Mouse (Mus musculus): ENCODE measurements at regions not wholly inside any gene's neighbourhood (a gene's known extent, or its start where the extent isn't known, plus 50 kb on each side); places are given as distances from the start of the nearest gene placed in this dataset.

- H3K36me3 ChIP-seq (replicated peaks) = no peaks in the 10 kb centered on the region
- no peak overlapping the region for H3K27ac ChIP-seq (replicated peaks)
- H3K9me3 ChIP-seq (replicated peaks) = no peaks in the 10 kb centered on the region
- 52% methylated on average over 1 of the region's 1 CpGs for WGBS (ENCODE audit: insufficient replicate concordance)
- H3K27me3 ChIP-seq = no peaks in the 10 kb centered on the region
- H3K4me3 ChIP-seq (replicated peaks) = no peak overlapping the region
- no peak overlapping the region for H3K9ac ChIP-seq
- no peaks in the 10 kb centered on the region for H3K4me1 ChIP-seq (replicated peaks)
- H3K4me2 ChIP-seq = no peak overlapping the region
- no peak for ATAC-seq (ENCODE audit: insufficient read depth)
Measured at GRCm38 (mm10) chr16:74984207-74984606, 572.6 kb upstream of the Robo2 start.

- WGBS (ENCODE audit: insufficient replicate concordance) = 61% methylated on average over 4 of the region's 4 CpGs
- no peak for ATAC-seq (ENCODE audit: insufficient read depth)
- Histone ChIP-seq H3K4me2 (no peak overlapping the region), H3K36me3 (replicated peaks) (no peaks in the 10 kb centered on the region), H3K27me3 (no peaks in the 10 kb centered on the region), H3K27ac (replicated peaks) (no peak overlapping the region), H3K4me1 (replicated peaks) (no peaks in the 10 kb centered on the region), H3K9ac (no peak overlapping the region), H3K9me3 (replicated peaks) (no peaks in the 10 kb centered on the region), H3K4me3 (replicated peaks) (no peak overlapping the region)
Measured at GRCm38 (mm10) chr16:74966099-74966498, 554.5 kb upstream of the Robo2 start.

- no peak overlapping the region for H3K4me3 ChIP-seq (replicated peaks)
- H3K27ac ChIP-seq (replicated peaks) = no peak overlapping the region
- ATAC-seq (ENCODE audit: insufficient read depth) = no peak
- no peaks in the 10 kb centered on the region for H3K36me3 ChIP-seq (replicated peaks)
- H3K27me3 ChIP-seq = no peaks in the 10 kb centered on the region
- H3K9ac ChIP-seq = no peak overlapping the region
- 69% methylated on average over 4 of the region's 4 CpGs for WGBS (ENCODE audit: insufficient replicate concordance)
- no peaks in the 10 kb centered on the region for H3K9me3 ChIP-seq (replicated peaks)
- no peak overlapping the region for H3K4me2 ChIP-seq
- H3K4me1 ChIP-seq (replicated peaks) = no peaks in the 10 kb centered on the region
Measured at GRCm38 (mm10) chr16:74929739-74930138, 518.1 kb upstream of the Robo2 start.

GRCm38 (mm10) chr16:74900835-74901234, 489.2 kb upstream of the Robo2 start:
- H3K4me3 ChIP-seq (replicated peaks) = no peak overlapping the region
- 10% methylated on average over 7 of the region's 7 CpGs for WGBS (ENCODE audit: insufficient replicate concordance)
- no peaks in the 10 kb centered on the region for H3K9me3 ChIP-seq (replicated peaks)
- H3K4me1 ChIP-seq (replicated peaks) = no peaks in the 10 kb centered on the region
- H3K4me2 ChIP-seq = no peak overlapping the region
- H3K27me3 ChIP-seq = no peaks in the 10 kb centered on the region
- no peak overlapping the region for H3K9ac ChIP-seq
- no peaks in the 10 kb centered on the region for H3K36me3 ChIP-seq (replicated peaks)
- ATAC-seq (ENCODE audit: insufficient read depth) = no peak
- H3K27ac ChIP-seq (replicated peaks) = no peak overlapping the region

DNA sequence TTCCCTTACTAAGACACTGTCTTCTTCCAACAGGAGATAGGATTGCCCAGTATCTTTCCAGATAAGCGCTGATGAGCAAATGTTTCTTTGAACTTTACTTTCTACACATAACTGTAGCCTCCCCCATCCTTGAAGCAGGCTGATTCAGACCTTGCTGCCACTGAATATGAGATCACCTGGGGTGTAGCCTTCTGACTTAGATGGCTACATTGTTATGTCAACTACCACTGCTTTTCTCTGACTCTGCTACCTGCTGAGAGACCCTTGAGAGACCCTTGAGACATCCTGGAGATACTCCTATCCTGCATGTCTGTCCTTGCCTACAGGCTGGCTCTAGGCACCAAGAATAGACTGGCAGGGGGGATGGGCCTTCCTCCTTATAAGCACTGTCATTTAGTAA, 476.1 kb upstream of the Robo2 start:
- no peak overlapping the region for H3K4me2 ChIP-seq

DNA sequence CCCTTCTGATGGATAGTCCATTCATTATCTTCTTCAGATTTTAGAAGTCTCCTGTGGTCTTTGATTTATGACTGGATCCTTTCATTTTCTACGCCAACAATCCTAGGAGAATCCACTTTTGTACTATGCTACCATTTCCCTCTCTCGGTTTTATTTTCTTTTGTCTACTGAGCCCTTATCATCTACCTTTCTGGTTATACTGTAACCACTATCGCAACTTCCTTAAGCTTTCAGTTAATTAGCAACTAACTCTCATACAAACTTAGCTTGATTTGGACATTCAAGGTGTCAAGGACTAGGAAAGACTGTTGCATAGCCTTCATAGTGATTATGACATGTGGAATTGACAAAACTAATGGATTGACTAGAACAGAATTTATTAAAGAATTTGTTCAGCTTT, 467.0 kb upstream of the Robo2 start:
- no peaks in the 10 kb centered on the region for H3K9me3 ChIP-seq (replicated peaks)
- ATAC-seq (ENCODE audit: insufficient read depth) = no peak
- H3K27ac ChIP-seq (replicated peaks) = no peak overlapping the region
- H3K4me3 ChIP-seq (replicated peaks) = no peak overlapping the region
- H3K4me1 ChIP-seq (replicated peaks) = no peaks in the 10 kb centered on the region
- H3K27me3 ChIP-seq = no peaks in the 10 kb centered on the region
- H3K4me2 ChIP-seq = no peak overlapping the region
- no peak overlapping the region for H3K9ac ChIP-seq
- 62% methylated on average over 3 of the region's 3 CpGs for WGBS (ENCODE audit: insufficient replicate concordance)
- H3K36me3 ChIP-seq (replicated peaks) = no peaks in the 10 kb centered on the region

More for the DNA sequence above, 476.1 kb upstream of the Robo2 start:
- no peaks in the 10 kb centered on the region for H3K36me3 ChIP-seq (replicated peaks)
- WGBS (ENCODE audit: insufficient replicate concordance) = 47% methylated on average over 1 of the region's 1 CpGs
- no peaks in the 10 kb centered on the region for H3K9me3 ChIP-seq (replicated peaks)
- no peaks in the 10 kb centered on the region for H3K27me3 ChIP-seq
- no peak overlapping the region for H3K9ac ChIP-seq
- H3K4me1 ChIP-seq (replicated peaks) = no peaks in the 10 kb centered on the region
- no peak overlapping the region for H3K4me3 ChIP-seq (replicated peaks)
- no peak for ATAC-seq (ENCODE audit: insufficient read depth)
- H3K27ac ChIP-seq (replicated peaks) = no peak overlapping the region

DNA sequence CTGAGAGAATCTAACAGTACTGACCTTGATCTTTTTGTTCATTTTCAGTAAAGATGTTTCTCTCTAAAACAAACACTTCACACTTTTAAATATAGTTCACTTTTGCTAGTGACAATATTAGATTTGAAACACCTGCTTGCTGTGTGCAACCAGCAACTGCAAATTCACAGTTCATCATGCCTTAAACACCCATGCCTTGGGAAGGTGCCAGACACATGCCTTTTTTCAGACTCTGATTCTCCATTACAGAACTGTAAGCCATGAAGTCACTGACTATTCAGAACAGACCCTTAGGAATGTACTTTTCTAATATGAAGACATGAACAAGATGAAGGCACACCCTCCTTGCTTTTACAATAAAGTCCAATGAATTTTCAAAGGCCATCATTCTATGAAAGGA, 462.1 kb upstream of the Robo2 start:
- Histone ChIP-seq H3K9ac (no peak overlapping the region), H3K27ac (replicated peaks) (no peak overlapping the region), H3K4me3 (replicated peaks) (no peak overlapping the region), H3K4me2 (no peak overlapping the region), H3K27me3 (no peaks in the 10 kb centered on the region), H3K4me1 (replicated peaks) (no peaks in the 10 kb centered on the region), H3K36me3 (replicated peaks) (no peaks in the 10 kb centered on the region), H3K9me3 (replicated peaks) (no peaks in the 10 kb centered on the region)
- no peak for ATAC-seq (ENCODE audit: insufficient read depth)

- Histone ChIP-seq H3K9ac (no peak overlapping the region), H3K4me1 (replicated peaks) (no peaks in the 10 kb centered on the region), H3K4me3 (replicated peaks) (no peak overlapping the region), H3K27me3 (no peaks in the 10 kb centered on the region), H3K36me3 (replicated peaks) (no peaks in the 10 kb centered on the region), H3K4me2 (no peak overlapping the region), H3K27ac (replicated peaks) (no peak overlapping the region), H3K9me3 (replicated peaks) (no peaks in the 10 kb centered on the region)
- 11% methylated on average over 2 of the region's 2 CpGs for WGBS (ENCODE audit: insufficient replicate concordance)
- ATAC-seq (ENCODE audit: insufficient read depth) = no peak
Measured at GRCm38 (mm10) chr16:74857752-74858151, 446.1 kb upstream of the Robo2 start.

DNA sequence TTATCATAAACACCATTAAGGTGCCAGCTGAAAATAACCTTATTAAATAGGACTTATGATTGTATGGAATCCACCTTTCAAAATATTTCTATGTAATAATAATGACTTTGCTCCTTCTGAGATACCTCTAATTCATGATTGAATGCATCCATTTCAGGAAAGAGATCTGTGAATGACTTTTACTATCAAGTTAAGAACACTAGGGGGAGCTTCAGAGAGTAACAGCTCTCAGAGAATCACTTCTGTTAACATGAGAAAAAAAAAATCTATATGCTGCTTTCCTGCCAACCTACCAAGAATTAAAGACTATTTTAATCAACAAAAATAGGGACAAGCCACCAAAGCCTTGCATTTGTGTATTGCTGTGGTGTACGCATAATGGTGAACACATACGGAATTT, 428.4 kb upstream of the Robo2 start:
- WGBS (ENCODE audit: insufficient replicate concordance) = 84% methylated on average over 2 of the region's 2 CpGs
- Histone ChIP-seq H3K4me3 (replicated peaks) (no peak overlapping the region), H3K9ac (no peak overlapping the region), H3K9me3 (replicated peaks) (no peaks in the 10 kb centered on the region), H3K4me2 (no peak overlapping the region), H3K4me1 (replicated peaks) (no peaks in the 10 kb centered on the region), H3K27ac (replicated peaks) (no peak overlapping the region), H3K36me3 (replicated peaks) (no peaks in the 10 kb centered on the region), H3K27me3 (no peaks in the 10 kb centered on the region)
- ATAC-seq (ENCODE audit: insufficient read depth) = no peak

DNA sequence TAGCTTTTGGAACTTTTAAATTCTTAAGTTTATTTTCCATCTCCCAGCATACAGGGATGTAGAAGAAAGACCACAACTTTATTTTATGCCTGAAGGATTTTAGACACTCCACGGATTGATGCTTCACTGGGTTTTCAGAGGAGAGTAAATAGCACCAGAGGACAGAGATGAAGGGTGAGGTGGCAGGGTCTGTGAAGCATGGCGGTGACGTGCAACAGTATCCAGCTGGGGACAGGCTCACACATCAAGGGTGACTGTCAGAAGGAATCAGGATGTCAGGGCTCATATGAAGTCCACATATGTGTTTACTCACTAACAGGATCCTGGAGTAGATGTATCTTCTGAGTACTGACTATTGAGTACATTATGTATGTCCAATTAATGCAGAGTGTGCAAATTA, 402.8 kb upstream of the Robo2 start:
- H3K36me3 ChIP-seq (replicated peaks) = no peaks in the 10 kb centered on the region
- no peaks in the 10 kb centered on the region for H3K4me1 ChIP-seq (replicated peaks)
- WGBS (ENCODE audit: insufficient replicate concordance) = 56% methylated on average over 3 of the region's 3 CpGs
- no peak overlapping the region for H3K9ac ChIP-seq
- no peaks in the 10 kb centered on the region for H3K27me3 ChIP-seq
- H3K27ac ChIP-seq (replicated peaks) = no peak overlapping the region
- H3K4me2 ChIP-seq = no peak overlapping the region
- no peaks in the 10 kb centered on the region for H3K9me3 ChIP-seq (replicated peaks)
- H3K4me3 ChIP-seq (replicated peaks) = no peak overlapping the region
- no peak for ATAC-seq (ENCODE audit: insufficient read depth)

DNA sequence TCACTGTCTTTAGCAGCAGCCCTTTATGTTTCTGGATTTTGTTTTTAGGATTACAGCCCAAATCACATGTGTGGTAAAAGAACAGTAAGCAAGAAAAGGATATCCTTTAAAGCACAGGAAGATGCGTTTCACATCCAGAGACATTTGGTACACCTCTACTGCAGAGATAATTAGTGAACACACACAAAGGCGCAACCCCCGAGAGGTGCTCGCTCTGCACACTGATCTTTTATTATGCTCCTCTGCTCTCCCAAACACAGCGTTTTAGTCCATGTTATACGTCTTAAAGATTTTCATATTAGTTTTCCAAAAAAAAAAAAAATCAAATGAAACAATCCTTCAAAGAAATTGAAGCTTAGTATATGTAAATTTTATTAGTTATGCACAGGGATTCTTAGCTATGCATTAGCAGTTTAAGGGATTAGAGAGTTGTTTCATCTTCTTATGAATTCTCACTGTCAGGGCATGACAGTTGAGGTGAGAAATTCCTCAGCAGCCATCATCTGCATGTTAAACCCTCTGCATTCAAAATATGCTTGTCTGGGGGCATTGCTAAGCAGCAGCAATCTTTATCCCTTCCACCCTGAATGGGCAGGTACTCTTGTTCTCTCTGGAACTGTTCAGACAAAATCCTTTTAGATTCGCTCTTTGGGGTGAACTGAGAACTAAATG, 397.7 kb upstream of the Robo2 start:
- H3K9ac ChIP-seq = no peak overlapping the region
- 52% methylated on average over 7 of the region's 7 CpGs for WGBS (ENCODE audit: insufficient replicate concordance)
- H3K4me3 ChIP-seq (replicated peaks) = no peak overlapping the region
- H3K4me2 ChIP-seq = no peak overlapping the region
- H3K36me3 ChIP-seq (replicated peaks) = no peaks in the 10 kb centered on the region
- H3K4me1 ChIP-seq (replicated peaks) = no peaks in the 10 kb centered on the region
- H3K27me3 ChIP-seq = no peaks in the 10 kb centered on the region
- no peak overlapping the region for H3K27ac ChIP-seq (replicated peaks)
- ATAC-seq (ENCODE audit: insufficient read depth) = no peak
- no peaks in the 10 kb centered on the region for H3K9me3 ChIP-seq (replicated peaks)

DNA sequence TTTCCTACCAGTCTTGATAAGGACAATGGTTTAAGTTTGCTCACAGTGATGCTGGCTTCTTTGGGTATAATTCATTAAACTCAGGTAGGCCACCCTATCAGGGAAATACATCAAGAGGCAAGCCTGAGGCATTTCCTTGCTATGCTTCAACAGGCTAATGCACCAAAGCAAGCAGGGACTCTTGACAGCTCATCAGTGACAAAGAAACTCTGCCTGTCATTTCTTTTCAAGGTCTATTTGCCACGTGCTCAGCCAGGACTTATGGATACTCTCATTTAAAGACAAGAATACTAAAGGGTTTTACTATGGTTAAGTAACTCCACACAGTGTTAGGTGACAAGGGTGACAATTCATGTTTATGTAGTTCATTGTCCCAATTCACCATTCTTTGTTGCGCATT, 395.1 kb upstream of the Robo2 start:
- H3K9me3 ChIP-seq (replicated peaks) = no peaks in the 10 kb centered on the region
- no peak overlapping the region for H3K27ac ChIP-seq (replicated peaks)
- no peak overlapping the region for H3K4me3 ChIP-seq (replicated peaks)
- WGBS (ENCODE audit: insufficient replicate concordance) = 57% methylated on average over 2 of the region's 2 CpGs
- no peaks in the 10 kb centered on the region for H3K4me1 ChIP-seq (replicated peaks)
- H3K9ac ChIP-seq = no peak overlapping the region
- no peaks in the 10 kb centered on the region for H3K27me3 ChIP-seq
- no peak overlapping the region for H3K4me2 ChIP-seq
- no peak for ATAC-seq (ENCODE audit: insufficient read depth)
- H3K36me3 ChIP-seq (replicated peaks) = no peaks in the 10 kb centered on the region

Data from liver, embryonic 15.5 days (tissue).